Mouse (Mus musculus) activated CD4-positive, CD25-positive, alpha-beta regulatory T cell, adult 4 months (primary cell): ENCODE measurements around the gene Srrt. TPM values are rescaled to one million over a fixed set of nuclear protein-coding genes. Genes with fewer than 3 reads are reported as not detected.
"Not testable (repeated sequence)": the region's sequence is repeated elsewhere in the genome, so short reads cannot be mapped to it uniquely, and the experiment has no call there.

Source experiments
- ATAC-seq: one replicate; pipeline ENCODE4 v1.8.0; 2017
- polyA plus RNA-seq, 2 experiments: library from polyadenylated mRNA; unstranded; fragments of 100-300 nt; shearing (Covaris generic); gene quantifications; one replicate each; pipeline ENCODE4 v1.2.1; 2017

The Srrt gene
- polyA plus RNA-seq, 2 experiments from 2014 or later, result 65.0 to 75.8 TPM

DNA sequence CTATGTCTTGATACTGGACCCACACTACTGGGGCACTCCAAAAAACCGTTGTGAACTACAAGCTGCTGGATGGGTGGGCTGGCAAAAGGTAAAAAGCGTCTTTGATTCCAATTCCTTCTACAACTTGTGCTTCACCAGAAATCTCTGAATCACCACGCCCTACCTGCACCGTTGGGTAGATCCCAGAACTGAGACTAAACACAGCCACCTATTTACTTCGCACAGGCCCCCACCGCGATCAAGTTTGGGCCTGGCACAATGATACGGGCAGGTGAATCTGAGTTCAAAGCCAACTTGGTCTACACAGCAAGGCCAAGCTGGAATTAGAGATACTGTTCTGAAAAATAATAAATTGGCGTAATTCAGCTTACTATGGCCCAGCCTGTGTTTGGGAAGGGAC, 12.2 kb downstream of the Srrt start:
- ATAC-seq, result no peak

DNA sequence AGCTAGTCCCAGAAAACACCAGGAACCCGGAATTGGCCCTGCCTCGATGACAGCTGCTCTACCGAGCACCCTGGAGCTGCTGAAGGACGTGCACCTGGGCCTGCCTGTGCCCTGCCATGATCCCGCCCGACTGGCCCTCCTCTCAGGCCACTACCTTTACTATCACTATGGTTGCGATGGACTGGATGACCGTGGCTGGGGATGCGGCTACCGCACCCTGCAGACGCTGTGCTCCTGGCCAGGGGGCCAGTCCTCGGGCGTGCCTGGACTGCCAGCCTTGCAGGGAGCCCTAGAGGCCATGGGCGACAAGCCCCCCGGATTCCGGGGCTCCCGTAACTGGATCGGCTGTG, 12.8 kb downstream of the Srrt start:
- ATAC-seq, result peak; percentile 6

- peak; percentile 96 for ATAC-seq
Measured at GRCm38 (mm10) chr5:137293839-137294743, 13.4 kb downstream of the Srrt start, which contains the start of gene Ufsp1. Ufsp1 (plus strand) TSS chr5:137294629.

DNA sequence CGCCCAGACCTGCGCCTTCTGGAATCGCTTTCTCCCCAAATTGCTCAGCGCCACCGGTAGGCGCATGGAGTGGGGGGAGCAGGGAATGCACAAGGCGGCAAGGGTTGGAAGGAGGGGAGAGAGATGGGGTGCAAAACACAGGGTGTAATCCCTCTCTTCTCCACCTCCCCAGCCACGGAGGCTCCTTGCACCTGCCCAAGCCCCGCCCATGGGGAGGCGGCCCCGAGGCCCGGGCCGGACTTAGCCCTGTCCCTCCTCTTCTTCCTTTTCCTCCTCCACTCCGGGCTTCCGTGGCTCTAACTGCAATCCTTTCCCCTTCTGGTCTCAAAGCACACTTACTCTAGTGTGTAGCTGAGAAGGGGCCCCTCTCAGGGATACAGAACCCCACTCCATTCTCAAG, 14.2 kb downstream of the Srrt start:
- peak; percentile 37 for ATAC-seq

GRCm38 (mm10) chr5:137291381-137291926, 16.0 kb downstream of the Srrt start:
- ATAC-seq, result no peak

DNA sequence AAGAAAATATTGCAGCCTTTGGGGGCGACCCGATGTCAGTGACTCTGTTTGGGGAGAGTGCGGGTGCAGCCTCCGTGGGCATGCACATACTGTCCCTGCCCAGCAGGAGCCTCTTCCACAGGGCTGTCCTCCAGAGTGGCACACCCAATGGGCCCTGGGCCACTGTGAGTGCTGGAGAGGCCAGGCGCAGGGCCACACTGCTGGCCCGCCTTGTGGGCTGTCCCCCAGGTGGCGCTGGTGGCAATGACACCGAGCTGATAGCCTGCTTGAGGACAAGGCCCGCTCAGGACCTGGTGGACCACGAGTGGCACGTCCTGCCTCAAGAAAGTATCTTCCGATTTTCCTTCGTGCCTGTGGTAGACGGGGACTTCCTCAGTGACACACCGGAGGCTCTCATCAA, 16.8 kb downstream of the Srrt start:
- ATAC-seq, result no peak

GRCm38 (mm10) chr5:137289591-137290365, 17.7 kb downstream of the Srrt start:
- ATAC-seq, result no peak

GRCm38 (mm10) chr5:137288999-137289470, 18.4 kb downstream of the Srrt start:
- ATAC-seq, result no peak

GRCm38 (mm10) chr5:137287953-137288743, 19.3 kb downstream of the Srrt start:
- no peak for ATAC-seq

DNA sequence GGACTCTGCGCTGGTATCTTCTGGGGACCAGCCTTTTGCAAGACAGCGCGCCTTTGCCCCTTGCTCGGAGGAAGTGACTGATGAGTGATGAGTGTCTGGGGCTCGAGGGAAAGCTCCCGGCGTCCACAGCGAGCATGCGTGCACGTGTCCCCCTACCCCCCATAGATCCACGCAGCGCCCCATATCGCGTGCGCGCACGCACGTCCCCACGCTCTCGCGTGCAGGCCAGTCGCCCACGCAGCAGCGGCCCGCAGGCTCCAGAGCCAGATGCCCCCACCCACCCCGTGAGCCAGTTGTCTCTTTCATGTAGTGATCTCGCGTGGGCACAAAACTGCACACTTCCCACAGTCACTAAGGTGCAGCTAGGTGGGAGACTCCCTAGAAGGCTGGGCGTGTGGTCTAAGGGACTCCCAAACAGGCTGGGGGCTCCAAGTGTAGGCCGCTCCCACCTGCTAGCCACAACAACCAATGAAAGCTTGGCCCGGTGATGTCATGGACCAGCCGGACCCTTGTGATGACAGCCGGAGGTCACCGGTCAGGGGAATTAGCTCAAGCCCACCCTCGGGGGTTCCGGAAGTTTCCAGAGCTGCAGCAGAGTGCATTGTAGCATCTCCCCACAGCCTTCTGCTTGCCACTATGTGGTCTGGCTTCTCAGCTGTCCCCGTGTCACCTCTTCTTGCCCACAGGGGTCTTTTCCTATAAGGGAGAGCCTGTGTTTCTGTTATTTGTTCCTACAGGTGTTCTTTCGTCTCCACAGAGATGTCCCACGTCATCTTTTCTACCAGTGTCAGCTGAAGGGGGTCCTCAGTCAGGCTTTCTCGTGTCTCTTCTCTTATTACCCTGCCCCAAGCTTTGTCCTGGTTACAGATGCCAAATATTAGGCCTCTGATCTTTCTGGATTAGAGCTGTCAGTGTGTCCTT, 20.2 kb downstream of the Srrt start, which contains the start of gene Ache:
TSS of gene Ache (plus strand) at position 488 of the 921 bp plus-strand sequence.
- peak; percentile 16 for ATAC-seq

- no peak for ATAC-seq
Measured at GRCm38 (mm10) chr5:137286655-137287031, 20.8 kb downstream of the Srrt start.

GRCm38 (mm10) chr5:137285986-137286385, 21.5 kb downstream of the Srrt start:
- no peak for ATAC-seq

GRCm38 (mm10) chr5:137285045-137285444, 22.4 kb downstream of the Srrt start:
- no peak for ATAC-seq

- ATAC-seq, result not testable (repeated sequence)
Measured at GRCm38 (mm10) chr5:137284411-137284810, 23.1 kb downstream of the Srrt start.

- no peak for ATAC-seq
Measured at GRCm38 (mm10) chr5:137277360-137278342, 29.8 kb downstream of the Srrt start.

DNA sequence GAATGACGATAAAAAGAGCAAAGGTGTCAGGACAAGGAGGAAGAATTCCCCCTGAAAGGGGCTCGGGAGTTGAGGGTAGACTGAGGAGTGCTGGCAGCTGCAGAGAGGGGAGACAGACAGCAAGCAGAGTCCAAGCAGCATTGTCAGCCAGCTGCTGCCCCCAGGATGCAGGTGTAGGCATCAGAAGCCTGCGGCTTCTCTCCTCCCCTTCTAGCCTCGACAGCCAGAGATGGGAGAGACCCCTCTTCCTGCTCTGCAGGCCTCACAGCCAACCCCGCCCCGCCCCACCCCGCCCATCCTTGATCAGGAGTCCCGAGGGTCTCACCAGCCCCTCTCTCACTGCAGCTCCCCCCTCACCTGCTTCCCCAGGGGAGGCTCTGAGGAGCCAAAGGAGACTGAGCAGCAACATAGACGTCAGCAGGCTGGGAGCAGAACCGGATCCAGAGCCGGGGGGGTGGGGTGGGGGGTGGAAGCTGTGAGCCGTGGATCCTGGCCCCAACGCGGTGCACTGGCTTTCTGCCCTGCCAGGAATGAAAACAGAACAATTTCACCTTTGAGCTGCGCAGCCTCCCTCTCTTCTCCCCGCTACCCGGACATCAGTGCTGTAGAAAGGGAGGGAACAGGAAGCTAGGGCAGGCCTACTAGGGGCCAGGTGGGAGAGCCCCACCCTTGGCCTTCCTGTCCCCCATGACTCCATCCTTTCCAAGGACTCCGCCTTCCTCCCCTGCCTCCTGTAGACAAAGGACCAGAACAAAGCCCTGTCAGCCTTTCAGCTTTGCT, 39.2 kb downstream of the Srrt start:
- ATAC-seq, result peak; percentile 80

DNA sequence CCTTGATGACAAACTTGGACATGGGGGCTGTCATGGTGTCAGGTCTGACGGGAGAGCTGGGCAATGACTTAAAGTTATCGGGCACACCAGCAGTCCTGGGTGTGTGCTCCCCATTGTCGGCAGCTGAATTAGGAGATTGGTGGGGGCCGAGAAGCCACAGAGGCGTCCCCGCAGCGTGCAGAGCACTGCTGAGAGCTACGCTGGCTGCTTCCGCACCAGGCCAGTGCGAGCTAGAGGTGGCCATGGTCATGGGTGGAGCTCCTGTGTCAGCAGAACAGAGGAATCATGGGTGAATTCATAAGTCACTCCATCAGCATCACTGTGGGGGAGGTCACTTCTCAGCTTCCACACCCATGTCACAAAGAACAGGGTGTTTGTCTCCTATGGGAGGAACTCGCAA, 42.7 kb downstream of the Srrt start:
- ATAC-seq, result no peak

DNA sequence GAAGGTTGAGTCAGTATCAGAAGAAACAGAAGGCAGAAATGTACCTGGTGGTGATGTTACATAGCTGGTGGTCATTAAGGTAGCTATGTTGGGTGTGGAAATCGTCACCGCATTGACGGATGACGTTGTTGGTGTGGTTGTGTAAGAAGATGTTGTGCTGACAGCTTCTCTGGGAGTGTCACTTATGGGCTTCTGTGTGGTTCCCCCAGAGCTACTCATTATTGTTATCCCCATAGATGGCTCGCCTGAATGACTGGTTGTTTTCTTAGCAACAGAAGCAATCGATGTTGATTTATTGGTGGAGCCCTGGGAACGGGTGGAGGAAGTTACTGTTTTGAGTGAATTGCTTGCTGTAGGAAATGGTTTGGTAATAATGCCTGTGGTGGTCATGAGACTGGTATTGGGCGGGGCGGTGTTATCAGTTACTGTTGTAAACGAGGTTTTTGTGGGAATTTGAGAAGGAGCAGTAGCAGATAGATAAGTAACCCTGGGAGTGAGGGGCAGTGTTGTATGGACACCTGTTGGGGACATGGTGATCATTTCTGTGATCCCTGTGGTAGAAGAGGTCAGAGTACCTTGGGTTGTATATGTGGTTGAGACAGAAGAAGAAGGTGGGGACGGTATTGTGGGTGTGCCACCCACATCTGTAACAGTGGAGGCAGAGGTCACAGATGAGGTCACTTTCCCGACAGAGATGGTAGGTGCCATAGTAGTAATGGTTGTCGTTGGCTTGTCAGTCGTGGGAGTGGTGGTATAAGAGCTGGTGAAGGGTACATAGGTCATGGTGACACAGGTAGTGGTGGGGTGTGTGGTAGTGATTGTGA, 43.4 kb downstream of the Srrt start:
- ATAC-seq, result no peak
